Mouse (Mus musculus): ENCODE results near the gene Apba3. TPM values are rescaled to one million over a fixed set of nuclear protein-coding genes. Genes with fewer than 3 reads are reported as not detected.

The Apba3 gene
- polyA plus RNA-seq, 1 experiment from 2014 or later = 71.4 TPM

GRCm38 (mm10) chr10:81304597-81305238 is 38.0 kb downstream of the Apba3 start:
- ATAC-seq = no peak
- DNase-seq (ENCODE audit: low read depth, low spot score) = no peak
- ChIA-PET CTCF (interaction anchor here (0.9 to 4.6 kb wide), 8 partner anchors 9 to 26 kb away, joined by 3 to 32 read pairs (median 5); partner anchors contain the start of genes Cactin, Pip5k1c and Tjp3), POLR2A (interaction anchor here (0.5 to 0.7 kb wide), 2 partner anchors 8 to 19 kb away, joined by 3 read pairs; no protein-coding TSS in a partner anchor)
- no peak for TF ChIP-seq CTCF (IDR thresholded peaks at IDR 0.05)
- H3K27me3 ChIP-seq = no peaks in the 10 kb centered on the region
- in situ Hi-C loops (cut with MboI; ENCODE audit: low pct_unique_long_range_greater_than_20kb) = no loop called here

GRCm38 (mm10) chr10:81305663-81306062 is 38.9 kb downstream of the Apba3 start:
- in situ Hi-C loops (cut with MboI; ENCODE audit: low pct_unique_long_range_greater_than_20kb) = no loop called here
- H3K27me3 ChIP-seq = no peaks in the 10 kb centered on the region
- DNase-seq (ENCODE audit: low read depth, low spot score) (no peak), ATAC-seq (no peak)
- ChIA-PET POLR2A (interaction anchor here (0.7 kb wide), 1 partner anchor 9 kb away, joined by 3 read pairs; no protein-coding TSS in a partner anchor), CTCF (interaction anchor here (0.9 to 4.6 kb wide), 7 partner anchors 10 to 27 kb away, joined by 3 to 32 read pairs (median 5); partner anchors contain the start of genes Cactin, Pip5k1c and Tjp3)
- TF ChIP-seq CTCF (IDR thresholded peaks at IDR 0.05) = no peak

GRCm38 (mm10) chr10:81306173-81306668 is 39.5 kb downstream of the Apba3 start:
- ChIA-PET POLR2A (no interaction called here), CTCF (interaction anchor here (1.0 to 4.6 kb wide), 5 partner anchors 10 to 17 kb away, joined by 3 to 32 read pairs (median 15); partner anchors contain the start of genes Pip5k1c and Tjp3)
- DNase-seq (ENCODE audit: low read depth, low spot score) (no peak), ATAC-seq (no peak)
- in situ Hi-C loops (cut with MboI; ENCODE audit: low pct_unique_long_range_greater_than_20kb) = no loop called here
- TF ChIP-seq CTCF (IDR thresholded peaks at IDR 0.05) = no peak
- no peaks in the 10 kb centered on the region for H3K27me3 ChIP-seq

GRCm38 (mm10) chr10:81306837-81307682 is 40.3 kb downstream of the Apba3 start:
- CTCF ChIA-PET = interaction anchor here (0.7 to 4.6 kb wide), 5 partner anchors 11 to 19 kb away, joined by 3 to 32 read pairs (median 7); partner anchors contain the start of genes Pip5k1c and Tjp3
- ATAC-seq = no peak
- POLR2A ChIA-PET = no interaction called here

GRCm38 (mm10) chr10:81309571-81309970 is 42.8 kb downstream of the Apba3 start:
- ATAC-seq = no peak
- POLR2A ChIA-PET = interaction anchor here (0.7 kb wide), 1 partner anchor 11 kb away, joined by 3 read pairs; no protein-coding TSS in a partner anchor
- CTCF ChIA-PET = no interaction called here
- no peaks in the 10 kb centered on the region for H3K27me3 ChIP-seq
- no peak for DNase-seq (ENCODE audit: low read depth, low spot score)
- TF ChIP-seq CTCF (IDR thresholded peaks at IDR 0.05) = no peak
- in situ Hi-C loops (cut with MboI; ENCODE audit: low pct_unique_long_range_greater_than_20kb) = no loop called here

More at GRCm38 (mm10) chr10:81306837-81307682, 40.3 kb downstream of the Apba3 start:
- in situ Hi-C loops (cut with MboI; ENCODE audit: low pct_unique_long_range_greater_than_20kb) = no loop called here
- no peak for TF ChIP-seq CTCF (IDR thresholded peaks at IDR 0.05)
- no peaks in the 10 kb centered on the region for H3K27me3 ChIP-seq
- DNase-seq (ENCODE audit: low read depth, low spot score) = no peak

GRCm38 (mm10) chr10:81313581-81313980 is 46.8 kb downstream of the Apba3 start:
- in situ Hi-C loops (cut with MboI; ENCODE audit: low pct_unique_long_range_greater_than_20kb) = no loop called here
- TF ChIP-seq CTCF (IDR thresholded peaks at IDR 0.05) = no peak
- ChIA-PET CTCF (no interaction called here), POLR2A (no interaction called here)
- ATAC-seq = no peak
- DNase-seq (ENCODE audit: low read depth, low spot score) = no peak
- H3K27me3 ChIP-seq = no peaks in the 10 kb centered on the region

- TF ChIP-seq CTCF (IDR thresholded peaks at IDR 0.05) = no peak
- ChIA-PET CTCF (no interaction called here), POLR2A (no interaction called here)
- in situ Hi-C loops (cut with MboI; ENCODE audit: low pct_unique_long_range_greater_than_20kb) = no loop called here
- H3K27me3 ChIP-seq = no peaks in the 10 kb centered on the region
- DNase-seq (ENCODE audit: low read depth, low spot score) = no peak
- no peak for ATAC-seq
Measured at GRCm38 (mm10) chr10:81314201-81314600, 47.4 kb downstream of the Apba3 start.

- ChIA-PET CTCF (interaction anchor here (1.0 kb wide), 1 partner anchor 11 kb away, joined by 5 read pairs; no protein-coding TSS in a partner anchor), POLR2A (interaction anchor here (0.6 kb wide), 1 partner anchor 80 kb away, joined by 5 read pairs; no protein-coding TSS in a partner anchor)
- in situ Hi-C loops (cut with MboI; ENCODE audit: low pct_unique_long_range_greater_than_20kb) = no loop called here
- no peak for TF ChIP-seq CTCF (IDR thresholded peaks at IDR 0.05)
- no peaks in the 10 kb centered on the region for H3K27me3 ChIP-seq
- ATAC-seq (no peak), DNase-seq (ENCODE audit: low read depth, low spot score) (no peak)
Measured at GRCm38 (mm10) chr10:81315587-81315986, 48.8 kb downstream of the Apba3 start.

- DNase-seq (ENCODE audit: low read depth, low spot score) (no peak), ATAC-seq (no peak)
- ChIA-PET POLR2A (no interaction called here), CTCF (interaction anchor here (1.0 to 2.0 kb wide), 2 partner anchors 12 to 24 kb away, joined by 5 to 11 read pairs; partner anchors contain the start of gene Pip5k1c)
- in situ Hi-C loops (cut with MboI; ENCODE audit: low pct_unique_long_range_greater_than_20kb) = no loop called here
- no peaks in the 10 kb centered on the region for H3K27me3 ChIP-seq
- no peak for TF ChIP-seq CTCF (IDR thresholded peaks at IDR 0.05)
Measured at GRCm38 (mm10) chr10:81316338-81317060, 49.7 kb downstream of the Apba3 start.

- POLR2A ChIA-PET = no interaction called here
- DNase-seq (ENCODE audit: low read depth, low spot score) (no peak), ATAC-seq (no peak)
- in situ Hi-C loops (cut with MboI; ENCODE audit: low pct_unique_long_range_greater_than_20kb) = no loop called here
- no peaks in the 10 kb centered on the region for H3K27me3 ChIP-seq
- CTCF ChIA-PET = interaction anchor here (1.5 to 2.0 kb wide), 2 partner anchors 12 to 25 kb away, joined by 5 to 11 read pairs; partner anchors contain the start of gene Pip5k1c
- TF ChIP-seq CTCF (IDR thresholded peaks at IDR 0.05) = no peak
Measured at GRCm38 (mm10) chr10:81317273-81317672, 50.5 kb downstream of the Apba3 start.

Data from Patski (cell line).